In the genomic region with DNA sequence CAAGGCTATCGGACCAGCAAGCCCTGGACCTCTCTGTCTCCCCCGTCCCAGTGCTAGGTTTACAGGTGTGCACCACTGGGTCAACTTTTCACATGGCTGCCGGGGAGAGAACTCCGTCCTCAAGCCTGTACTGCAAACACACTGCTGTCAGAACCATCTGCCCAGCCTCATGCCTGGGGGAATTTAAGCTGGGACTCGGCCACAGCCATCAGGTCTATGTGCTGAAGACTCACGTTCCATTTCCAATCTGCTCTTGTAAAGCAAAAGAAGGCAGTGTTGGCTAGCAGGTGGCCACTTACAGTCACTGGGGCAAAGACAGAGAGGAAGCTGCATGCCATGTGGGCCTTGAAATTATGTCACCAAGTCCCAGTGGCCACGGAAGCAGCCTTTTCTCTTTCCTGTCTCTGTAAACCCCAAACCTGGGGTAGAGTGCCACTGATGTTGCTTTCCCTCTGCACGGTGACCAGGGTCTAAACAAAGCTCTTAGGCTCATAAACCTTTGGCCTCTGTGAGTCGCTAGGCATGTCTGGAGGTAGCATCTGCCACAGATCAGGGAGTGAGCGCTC, we compare ENCODE assay signal across 28 mouse cellular contexts. TPM values are rescaled to one million over a fixed set of nuclear protein-coding genes. Genes with fewer than 3 reads are reported as not detected.
DNase-seq lines count a peak whose midpoint lies in the region; ATAC-seq and TF ChIP-seq lines count a peak whose summit lies in the region.
"Had no signal": no experiment of that assay in that cellular context is flagged by ENCODE, and none has a peak within 500 bp of the region (broad histone marks: within the 10 kb centered on the region; RNA-seq: fewer than 3 reads in every experiment).

No protein-coding gene starts in this region.

- 81% methylated on average over 10 of the region's 10 CpGs for WGBS in hindbrain, embryonic 10.5 days
- WGBS in hindbrain, postnatal 0 days = 69% methylated on average over 10 of the region's 10 CpGs

- no peaks in the 10 kb centered on the region for H3K9me3 ChIP-seq in hindbrain, embryonic 10.5 days
- H3K9me3 ChIP-seq in hindbrain, postnatal 0 days (ENCODE audit: low read length) = no peaks in the 10 kb centered on the region
- H3K9me3 ChIP-seq: forebrain, embryonic 12.5 days; G1E; heart, embryonic 13.5 days; hindbrain, embryonic 12.5 days; limb, embryonic 13.5 days; megakaryocyte, embryonic 14.5 days; neural tube, embryonic 15.5 days had no signal

- peak overlapping the region; percentile 64 for H3K27ac ChIP-seq in hindbrain, embryonic 10.5 days
- no peak overlapping the region; the same call in 1 of the 2 replicates for H3K27ac ChIP-seq in hindbrain, postnatal 0 days
- H3K27ac ChIP-seq: forebrain, embryonic 12.5 days; gastrocnemius, adult 2 months; heart, embryonic 13.5 days; hindbrain, embryonic 12.5 days; kidney, postnatal 0 days; limb, embryonic 13.5 days; neural tube, embryonic 15.5 days had no signal

- no peaks in the 10 kb centered on the region for H3K36me3 ChIP-seq in hindbrain, embryonic 10.5 days
- H3K36me3 ChIP-seq in hindbrain, postnatal 0 days (ENCODE audit: insufficient read depth, low read length) = no peaks in the 10 kb centered on the region
- H3K36me3 ChIP-seq: forebrain, embryonic 12.5 days; G1E; heart, embryonic 13.5 days; hindbrain, embryonic 12.5 days; limb, embryonic 13.5 days; neural tube, embryonic 15.5 days had no signal

- peaks cover 56% of the 10 kb centered on the region for H3K4me1 ChIP-seq in hindbrain, embryonic 10.5 days (replicated peaks)
- peaks cover 14% of the 10 kb centered on the region for H3K4me1 ChIP-seq in hindbrain, postnatal 0 days (ENCODE audit: insufficient read depth, low read length)

- no peak for DNase-seq in hindbrain, embryonic 10.5 days (ENCODE audit: low spot score)
- no peak for DNase-seq in hindbrain, postnatal 0 days (ENCODE audit: low spot score)
- peak; percentile 30 to 46 for DNase-seq in spleen, postnatal 36 days (ENCODE audit: low spot score in 2 of 2)
- no peak for DNase-seq in spleen, adult 12 weeks (ENCODE audit: low spot score)
- DNase-seq: adrenal gland, postnatal 10 days; cerebellum, adult 8-10 months; cerebellum, postnatal 36 days; gastrocnemius, adult 2 months; gastrocnemius, postnatal 36 days; kidney, adult 8-10 months; lung, postnatal 36 days; midbrain, embryonic 14.5 days; retina, postnatal 1 day; right cerebral cortex, postnatal 25 days; thymus, adult 2 months had no signal

- no peak for TF ChIP-seq CTCF in hindbrain, postnatal 0 days (IDR thresholded peaks at IDR 0.05; ENCODE audit: low read depth)

- H3K27me3 ChIP-seq in hindbrain, embryonic 10.5 days (ENCODE audit: insufficient read depth, poor library complexity, severe bottlenecking) = peaks cover 6% of the 10 kb centered on the region; the same call in 1 of the 2 replicates
- H3K27me3 ChIP-seq in hindbrain, postnatal 0 days (ENCODE audit: insufficient read depth, low read length) = no peaks in the 10 kb centered on the region
- H3K27me3 ChIP-seq: forebrain, embryonic 12.5 days; heart, embryonic 13.5 days; hindbrain, embryonic 12.5 days; limb, embryonic 13.5 days; neural tube, embryonic 15.5 days had no signal

- no peak overlapping the region for H3K4me3 ChIP-seq in hindbrain, embryonic 10.5 days
- no peak overlapping the region for H3K4me3 ChIP-seq in hindbrain, postnatal 0 days (ENCODE audit: low read length)
- H3K4me3 ChIP-seq: erythroblast, embryonic 14.5 days; forebrain, embryonic 12.5 days; gastrocnemius, adult 2 months; heart, embryonic 13.5 days; hindbrain, embryonic 12.5 days; limb, embryonic 13.5 days; megakaryocyte, embryonic 14.5 days; neural tube, embryonic 15.5 days had no signal

- H3K4me2 ChIP-seq in hindbrain, postnatal 0 days (ENCODE audit: low read depth, low read length) = no peak overlapping the region
- H3K4me2 ChIP-seq: forebrain, embryonic 12.5 days; heart, embryonic 13.5 days; hindbrain, embryonic 12.5 days; limb, embryonic 13.5 days; liver, embryonic 11.5 days; neural tube, embryonic 15.5 days had no signal

- ATAC-seq in hindbrain, postnatal 0 days = no peak
- ATAC-seq in common myeloid progenitor, adult 5-6 weeks (replicated peaks; ENCODE audit: low read depth, poor library complexity, severe bottlenecking) = peak; percentile 10; the same call in 1 of the 2 replicates
- no peak for ATAC-seq in megakaryocyte progenitor cell, adult 5-6 weeks (replicated peaks; ENCODE audit: poor library complexity)
- ATAC-seq: intestine, embryonic 16.5 days had no signal

- no peak overlapping the region for H3K9ac ChIP-seq in hindbrain, postnatal 0 days (replicated peaks; ENCODE audit: low read length)
- H3K9ac ChIP-seq: forebrain, embryonic 12.5 days; heart, embryonic 13.5 days; hindbrain, embryonic 12.5 days; limb, embryonic 13.5 days; neural tube, embryonic 15.5 days had no signal

RNA-seq across cellular contexts. Expression of a gene that starts 43.1 kb away (rescaled TPM):
- 0.39 and 0.45 TPM in 2 replicates for polyA plus RNA-seq in hindbrain, embryonic 10.5 days (2016; fragmentation: Nextera tagmentation; extraction: Ambion mirVana)
- total RNA-seq in hindbrain, postnatal 0 days (2014; rRNA removed) = 12.7 and 12.8 TPM in 2 replicates
- 4.0 and 4.3 TPM in 2 replicates for polyA plus RNA-seq in hindbrain, postnatal 0 days (2015; fragmentation: Nextera tagmentation; extraction: Ambion mirVana)
- not detected in 2 replicates for total RNA-seq in common myeloid progenitor, adult 5-6 weeks (2017)
- not detected in 2 replicates for total RNA-seq in megakaryocyte progenitor cell, adult 5-6 weeks (2015)
- total RNA-seq in megakaryocyte progenitor cell, adult 5-6 weeks (2017) = not detected in 2 replicates
- total RNA-seq: G1E had no signal
- polyA plus RNA-seq: erythroblast, embryonic 14.5 days; G1E had no signal

Comparison
In these comparisons a context has a peak if more than half of its experiments do, and no peak if none do; other contexts are left out.
1. DNase-seq: peak in spleen, postnatal 36 days (2 of 2); none in hindbrain, embryonic 10.5 days (single experiment), hindbrain, postnatal 0 days (single experiment) and spleen, adult 12 weeks (single experiment).
2. RNA of a gene that starts 43.1 kb away (total RNA-seq): 12.7 to 12.8 TPM in hindbrain, postnatal 0 days; not detected in common myeloid progenitor, adult 5-6 weeks and not detected in megakaryocyte progenitor cell, adult 5-6 weeks; every median in the first group is over 10 times any median in the second.